Mouse (Mus musculus): ENCODE measurements around the gene Cnksr3.
A peak's percentile ranks its signal among the peaks of the same experiment; 100 is the strongest.

Cnksr3 gene

DNA sequence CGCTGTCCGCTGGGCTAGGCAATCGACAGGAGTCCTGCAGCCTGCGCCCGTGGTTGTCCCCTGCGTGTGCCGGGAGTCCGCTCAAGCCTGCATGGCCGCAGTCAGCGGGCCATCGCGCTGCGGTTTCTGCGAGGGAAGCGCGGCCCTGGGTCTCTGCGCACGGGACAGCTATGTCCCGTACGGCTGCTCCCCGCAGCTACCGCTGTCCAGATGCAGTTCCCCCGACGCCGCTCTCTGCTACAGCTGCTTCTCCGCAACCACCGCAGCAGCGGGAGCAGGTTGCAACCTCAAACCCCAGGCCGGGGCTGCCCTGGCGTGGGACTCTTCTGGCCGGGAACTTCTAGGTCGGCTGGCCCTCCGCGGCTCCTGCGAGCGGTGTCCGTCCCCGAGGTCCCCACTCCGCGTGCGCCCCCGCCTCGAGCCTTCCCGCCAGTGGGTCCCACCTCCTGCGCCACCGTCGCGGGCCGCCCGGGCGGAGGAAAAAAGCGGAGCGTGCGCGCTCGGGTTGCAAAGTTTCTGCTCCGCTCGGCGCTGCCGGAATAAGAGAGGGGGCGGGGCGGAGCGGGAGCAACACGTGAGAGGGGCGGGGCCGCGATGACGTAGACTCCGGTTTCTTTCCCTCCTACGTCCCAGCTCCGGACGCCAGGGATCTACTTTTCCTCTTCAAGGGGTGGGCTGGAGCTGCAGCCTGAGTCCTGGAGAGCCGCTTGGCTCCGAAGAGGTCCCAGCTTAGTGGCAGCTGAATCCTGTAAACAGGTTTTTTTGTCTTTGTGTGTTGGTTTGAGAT, at the start of gene Cnksr3:
Gene Cnksr3, minus strand, starts transcription at position 542 of the 787 bp plus-strand sequence.
- DNase-seq (ENCODE audit: extremely low read depth, insufficient read length, low spot score): peak; percentile 89

GRCm38 (mm10) chr10:7260166-7261108, 48.4 kb upstream of the Cnksr3 start:
- peak; percentile 39 for DNase-seq (ENCODE audit: extremely low read depth, insufficient read length, low spot score)

GRCm38 (mm10) chr10:7258607-7259006, 46.6 kb upstream of the Cnksr3 start:
- no peak for DNase-seq (ENCODE audit: extremely low read depth, insufficient read length, low spot score)

DNA sequence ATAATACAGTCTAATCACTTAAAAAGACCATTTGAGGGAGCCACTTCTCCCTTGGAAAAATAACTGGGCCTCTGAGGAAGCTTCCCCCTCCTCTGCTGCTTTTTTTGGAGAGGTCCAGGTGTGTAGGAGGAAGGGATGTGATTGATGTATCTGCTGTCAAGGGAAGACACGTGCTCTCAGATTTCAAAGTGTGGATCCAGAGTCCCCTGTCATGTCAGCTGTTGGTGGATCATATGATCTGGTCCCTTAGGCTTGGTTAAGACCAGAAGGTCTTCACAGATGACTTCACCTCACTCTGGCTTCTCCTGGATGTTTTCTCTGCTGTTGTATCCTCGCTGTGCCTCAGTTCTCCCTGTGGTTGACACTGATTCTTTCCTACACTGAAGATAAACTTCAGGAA, 38.4 kb upstream of the Cnksr3 start:
- DNase-seq (ENCODE audit: extremely low read depth, insufficient read length, low spot score): no peak

DNA sequence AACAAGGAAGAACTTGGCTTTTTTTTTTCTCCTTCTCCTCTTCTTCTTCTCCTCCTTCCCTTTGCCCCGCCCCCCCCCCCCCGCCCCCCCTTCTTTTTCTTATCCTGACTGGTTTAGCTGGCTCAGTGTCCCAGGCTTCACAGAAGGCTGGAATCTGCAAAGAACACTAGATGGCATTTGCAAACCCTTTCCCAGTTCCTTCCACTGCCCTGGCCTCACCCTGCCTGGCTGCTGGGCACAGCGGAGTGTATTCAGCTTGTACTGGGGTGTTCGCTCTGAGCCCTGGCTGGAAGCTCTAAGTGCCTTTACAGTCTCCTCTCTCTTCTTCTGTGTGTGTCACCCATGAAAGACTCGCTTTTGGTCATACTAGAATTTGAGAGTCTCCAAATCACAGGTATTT, 22.6 kb upstream of the Cnksr3 start:
- no peak for DNase-seq (ENCODE audit: extremely low read depth, insufficient read length, low spot score)

DNA sequence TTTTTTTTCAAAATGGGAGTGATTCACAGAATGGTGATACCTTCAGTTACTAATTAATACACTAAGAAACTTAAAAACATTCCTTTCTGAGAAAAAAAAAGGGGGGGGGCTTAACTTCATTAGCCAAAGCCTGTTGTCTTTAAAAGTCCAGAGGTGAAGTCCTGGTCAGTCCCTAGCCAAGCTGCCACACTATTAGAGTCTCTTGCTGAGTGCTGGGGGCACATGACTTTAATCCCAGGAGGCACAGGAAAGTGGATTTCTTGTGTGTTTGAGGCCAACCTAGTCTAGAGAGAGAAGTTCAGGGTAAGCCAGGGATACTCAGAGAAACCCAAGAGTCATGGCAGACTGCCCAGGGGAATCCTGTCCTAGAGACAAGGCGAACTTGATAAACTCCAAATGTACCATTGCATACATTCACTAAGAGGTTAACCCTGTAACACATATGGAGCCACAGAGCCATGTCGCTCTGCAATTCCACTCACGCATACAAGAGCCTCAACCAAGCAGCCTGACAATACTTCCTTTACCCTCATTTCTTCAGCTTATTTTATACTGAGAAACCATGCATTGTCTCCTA, 5.6 kb upstream of the Cnksr3 start:
- no peak for DNase-seq (ENCODE audit: extremely low read depth, insufficient read length, low spot score)

DNA sequence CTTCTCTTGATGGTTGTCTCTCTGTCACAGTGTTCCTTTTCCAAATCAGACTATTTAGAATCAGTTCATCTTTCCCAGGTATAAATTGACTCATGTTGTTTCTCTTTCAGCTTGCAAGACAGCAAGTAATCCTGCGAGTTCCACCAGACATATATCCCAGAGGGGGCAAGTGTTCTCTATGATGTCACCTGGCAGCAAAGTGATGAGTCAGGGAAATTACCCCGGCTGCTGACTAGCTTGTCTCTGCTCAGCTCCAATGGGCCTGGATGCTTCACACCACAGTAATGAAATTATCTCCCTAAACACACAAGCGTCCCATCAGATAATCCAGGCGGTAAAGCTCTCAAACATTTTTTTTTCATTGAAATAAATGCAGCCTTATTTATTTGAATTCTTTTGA, 2.7 kb upstream of the Cnksr3 start:
- no peak for DNase-seq (ENCODE audit: extremely low read depth, insufficient read length, low spot score)

- DNase-seq (ENCODE audit: extremely low read depth, insufficient read length, low spot score): no peak
Measured at GRCm38 (mm10) chr10:7213066-7213630, 1.1 kb upstream of the Cnksr3 start.

DNA sequence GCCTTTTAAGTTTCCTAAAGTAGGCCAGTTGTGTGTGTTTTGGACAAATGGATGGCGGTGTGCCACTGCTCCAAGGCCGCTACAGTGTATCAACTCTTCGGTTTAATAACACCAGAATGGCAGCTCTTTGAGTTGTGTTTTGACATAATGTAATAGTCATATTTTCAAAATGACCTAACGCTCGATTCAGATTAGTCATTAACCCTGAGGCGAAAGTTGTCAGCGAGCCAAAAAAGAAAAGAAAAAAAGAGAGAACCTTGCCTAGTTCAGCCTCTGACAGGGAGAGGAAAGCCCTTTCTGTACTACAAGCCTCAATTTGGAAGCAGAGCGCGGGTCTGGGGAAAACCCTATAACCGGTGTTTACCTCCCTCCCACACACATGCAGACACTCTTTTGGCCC, 500 bp upstream of the Cnksr3 start:
- no peak for DNase-seq (ENCODE audit: extremely low read depth, insufficient read length, low spot score)

DNA sequence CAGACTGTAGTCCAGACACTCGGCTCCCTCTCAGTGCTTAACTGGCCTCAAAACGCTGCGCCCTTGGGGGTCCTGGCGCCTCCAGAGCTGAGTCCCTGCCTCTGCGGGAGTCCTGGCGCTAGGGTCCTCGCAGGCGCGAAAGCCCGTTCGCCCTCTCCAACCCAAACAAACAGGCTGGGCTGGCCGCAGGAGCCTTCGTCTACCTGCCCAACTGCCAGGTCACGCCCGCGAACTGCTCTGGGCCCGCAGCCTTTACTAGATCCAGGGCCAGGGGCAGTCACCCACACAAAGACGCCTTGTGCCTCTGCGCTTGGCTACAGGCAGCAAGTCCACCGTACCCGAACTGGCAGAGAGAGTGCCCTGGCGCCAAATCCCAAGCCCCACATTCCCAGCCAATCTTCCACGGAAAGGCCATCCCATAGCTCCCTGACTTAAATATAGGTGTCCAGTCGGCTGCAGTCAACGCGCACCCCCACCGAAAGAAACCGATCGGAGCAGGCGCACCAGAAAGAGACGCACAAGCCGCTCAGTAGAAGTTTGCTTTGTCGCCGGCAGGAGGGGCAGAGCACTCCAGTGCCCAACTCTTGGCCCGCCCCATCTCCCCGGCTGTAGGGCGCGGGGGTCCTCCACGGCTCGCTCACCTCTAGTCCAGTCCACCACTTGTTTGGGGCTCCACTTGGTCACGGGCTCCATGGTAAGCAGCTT, 894 bp downstream of the Cnksr3 start:
- DNase-seq (ENCODE audit: extremely low read depth, insufficient read length, low spot score): peak; percentile 85

DNA sequence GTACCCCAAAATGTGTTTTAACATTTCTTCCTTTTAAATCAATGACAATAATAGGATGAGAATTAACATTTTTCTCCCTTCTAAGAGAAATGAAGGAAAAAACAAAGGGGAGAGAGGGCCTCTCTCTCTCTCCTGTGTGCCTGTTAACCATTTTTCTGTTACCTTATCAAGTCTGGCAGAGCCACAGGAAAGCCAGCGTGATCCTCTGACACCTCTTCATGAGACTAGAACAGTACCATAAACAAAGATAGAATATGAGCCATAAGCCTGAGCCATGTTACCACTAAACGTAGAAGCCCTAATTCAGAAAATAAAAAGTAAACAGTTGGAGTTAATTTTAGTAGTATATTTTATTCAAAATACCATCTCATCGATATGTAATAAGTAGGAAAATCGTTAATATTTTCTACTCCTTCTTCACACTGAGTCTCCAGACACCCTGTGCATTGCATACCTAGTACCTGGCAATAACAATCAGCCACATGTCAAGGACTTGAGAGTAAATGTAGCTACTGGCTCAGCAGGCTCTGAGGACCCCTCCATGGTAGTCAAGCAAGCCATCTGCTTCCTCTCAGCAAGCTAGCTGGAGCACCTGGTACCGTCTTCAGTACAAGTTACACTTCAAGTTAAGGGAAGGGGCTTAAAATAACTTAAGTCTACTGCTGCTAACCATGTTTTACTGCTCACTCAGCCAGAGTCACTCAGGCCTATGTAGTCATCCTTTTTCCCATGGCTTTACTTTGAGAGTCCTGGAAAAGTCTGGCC, 2.2 kb downstream of the Cnksr3 start:
- DNase-seq (ENCODE audit: extremely low read depth, insufficient read length, low spot score): no peak

DNA sequence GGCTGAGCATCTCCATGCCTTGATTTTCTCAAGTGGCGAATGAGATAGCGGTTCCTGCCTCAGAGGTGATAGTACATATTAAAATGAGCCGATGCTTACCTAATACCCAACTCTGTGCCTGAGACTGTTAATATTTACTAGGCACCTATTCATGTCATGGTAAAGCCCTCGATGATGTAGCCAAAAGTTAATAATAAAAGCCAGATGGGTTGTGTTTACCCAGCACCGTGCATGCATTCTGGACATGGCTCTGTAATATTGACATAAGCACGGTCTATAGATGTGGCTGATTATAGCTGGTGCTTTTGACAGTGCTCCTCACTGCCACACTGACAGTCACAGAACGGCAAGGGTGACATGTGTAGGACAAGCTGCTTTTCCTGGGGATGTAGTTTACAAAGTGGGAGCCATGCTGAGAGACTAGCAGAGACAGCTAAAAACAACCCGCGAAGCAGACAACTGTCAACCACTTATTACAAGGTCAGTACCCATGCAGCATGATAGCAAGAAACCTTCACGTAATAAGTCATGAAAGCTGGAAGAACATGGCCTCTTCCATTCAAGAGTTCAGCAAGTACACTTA, 3.1 kb downstream of the Cnksr3 start:
- no peak for DNase-seq (ENCODE audit: extremely low read depth, insufficient read length, low spot score)

DNA sequence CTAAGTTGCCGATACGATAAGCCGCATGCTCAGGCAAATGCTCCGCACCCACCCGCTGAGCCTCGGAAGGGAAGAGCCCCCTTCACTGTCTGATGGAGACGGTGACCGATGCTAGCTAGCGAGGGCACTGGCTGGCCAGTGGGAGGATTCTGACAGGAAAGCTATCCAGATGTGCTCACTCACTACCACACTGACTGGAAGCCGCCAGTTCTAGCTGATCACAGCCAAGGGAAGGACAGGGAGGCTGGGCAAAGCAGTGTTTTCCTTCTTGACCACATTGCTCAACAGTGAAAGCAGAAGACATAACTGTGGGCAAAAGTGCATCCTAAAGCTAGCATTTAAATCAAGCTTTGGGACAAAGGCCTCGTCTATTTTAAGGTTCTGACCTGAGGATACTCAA, 4.7 kb downstream of the Cnksr3 start:
- no peak for DNase-seq (ENCODE audit: extremely low read depth, insufficient read length, low spot score)

GRCm38 (mm10) chr10:7206571-7206970, 5.5 kb downstream of the Cnksr3 start:
- no peak for DNase-seq (ENCODE audit: extremely low read depth, insufficient read length, low spot score)

- DNase-seq (ENCODE audit: extremely low read depth, insufficient read length, low spot score): no peak
Measured at GRCm38 (mm10) chr10:7205576-7205975, 6.5 kb downstream of the Cnksr3 start.

- DNase-seq (ENCODE audit: extremely low read depth, insufficient read length, low spot score): no peak
Measured at GRCm38 (mm10) chr10:7204953-7205352, 7.1 kb downstream of the Cnksr3 start.

GRCm38 (mm10) chr10:7202576-7202975, 9.5 kb downstream of the Cnksr3 start:
- DNase-seq (ENCODE audit: extremely low read depth, insufficient read length, low spot score): no peak

DNA sequence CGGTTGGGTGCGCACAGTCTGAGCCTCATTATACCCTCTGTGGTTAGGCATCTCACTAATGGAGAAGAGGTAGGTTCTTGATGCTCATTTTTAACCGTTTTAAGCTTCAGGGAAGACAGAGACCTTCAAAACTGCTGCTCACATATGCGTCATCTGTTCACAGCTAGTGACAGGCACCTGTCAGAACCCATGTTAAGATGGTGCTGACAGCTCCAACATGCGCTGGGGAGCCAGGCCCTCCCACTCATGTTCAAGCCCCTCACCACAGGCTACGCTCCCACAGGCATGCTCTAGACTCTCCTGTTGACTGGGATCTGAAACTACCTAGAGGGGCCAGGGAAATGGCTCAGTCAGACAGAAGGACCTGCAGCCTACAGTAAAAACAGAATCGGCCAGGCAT, 11.4 kb downstream of the Cnksr3 start:
- no peak for DNase-seq (ENCODE audit: extremely low read depth, insufficient read length, low spot score)

DNA sequence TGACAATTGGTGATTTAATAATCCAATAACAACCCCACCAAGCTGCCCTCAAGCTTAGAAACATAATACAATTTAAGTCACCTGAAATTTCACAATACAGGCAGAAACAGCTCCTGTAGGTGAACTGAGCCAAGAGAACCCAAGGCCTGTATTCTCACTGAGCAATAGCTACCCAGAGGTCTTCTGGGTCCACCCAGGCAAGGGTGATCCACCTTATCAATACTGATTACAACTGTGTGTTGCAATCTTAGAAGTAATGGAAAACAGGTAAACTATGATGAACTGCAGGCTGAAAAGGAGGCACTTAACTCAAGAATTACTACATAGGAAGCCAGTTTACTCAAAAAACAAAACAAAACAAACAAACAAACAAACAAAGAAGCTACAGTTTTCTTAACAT, 13.8 kb downstream of the Cnksr3 start:
- DNase-seq (ENCODE audit: extremely low read depth, insufficient read length, low spot score): no peak

Data from 3134 (cell line).